Mouse (Mus musculus) cerebral cortex, adult 2 months (tissue): Measurements from ENCODE around the gene Sh2d1b1.

Experiments
- WGBS: fragments of 180-500 bp; shearing (Covaris S2); methylation state at CpG from one replicate; pipeline ENCODE4 v1.1.7; 2018; 5-methylcytosine and 5-hydroxymethylcytosine counted together

The Sh2d1b1 gene

GRCm38 (mm10) chr1:170277016-170277415 lies at the start of gene Sh2d1b1:
Gene Sh2d1b1 (plus strand): TSS chr1:170277320.
- 73% methylated on average over 3 of the region's 3 CpGs for WGBS

- WGBS: 80% methylated on average over 6 of the region's 6 CpGs
Observed at GRCm38 (mm10) chr1:170232688-170233087, 44.4 kb upstream of the Sh2d1b1 start, which contains the start of gene Sh2d1b2. Gene Sh2d1b2 (plus strand): TSS chr1:170232749.

- WGBS: 47% methylated on average over 3 of the region's 3 CpGs
Observed at GRCm38 (mm10) chr1:170245016-170245415, 32.1 kb upstream of the Sh2d1b1 start.

- WGBS: 22% methylated on average over 30 of the region's 30 CpGs
Observed at GRCm38 (mm10) chr1:170254893-170255559, 22.1 kb upstream of the Sh2d1b1 start.

- 6% methylated on average over 32 of the region's 32 CpGs for WGBS
Observed at GRCm38 (mm10) chr1:170255560-170255910, 21.6 kb upstream of the Sh2d1b1 start.

GRCm38 (mm10) chr1:170270281-170270680 lies 6.8 kb upstream of the Sh2d1b1 start:
- WGBS: 89% methylated on average over 6 of the region's 6 CpGs

- WGBS: 91% methylated on average over 4 of the region's 4 CpGs
Observed at GRCm38 (mm10) chr1:170270696-170271095, 6.4 kb upstream of the Sh2d1b1 start.

GRCm38 (mm10) chr1:170282415-170283129 lies 5.5 kb downstream of the Sh2d1b1 start:
- 85% methylated on average over 4 of the region's 4 CpGs for WGBS

GRCm38 (mm10) chr1:170292239-170292951 lies 15.3 kb downstream of the Sh2d1b1 start:
- 21% methylated on average over 9 of the region's 9 CpGs for WGBS

GRCm38 (mm10) chr1:170293257-170293656 lies 16.1 kb downstream of the Sh2d1b1 start:
- WGBS: 84% methylated on average over 5 of the region's 5 CpGs

- 62% methylated on average over 15 of the region's 15 CpGs for WGBS
Observed at GRCm38 (mm10) chr1:170294786-170295570, 17.9 kb downstream of the Sh2d1b1 start.

- WGBS: 82% methylated on average over 4 of the region's 4 CpGs
Observed at GRCm38 (mm10) chr1:170299496-170299895, 22.4 kb downstream of the Sh2d1b1 start.

- 96% methylated on average over 9 of the region's 9 CpGs for WGBS
Observed at GRCm38 (mm10) chr1:170301686-170302085, 24.6 kb downstream of the Sh2d1b1 start.

GRCm38 (mm10) chr1:170302456-170302855 lies 25.3 kb downstream of the Sh2d1b1 start:
- WGBS: 92% methylated on average over 6 of the region's 6 CpGs

GRCm38 (mm10) chr1:170303103-170303502 lies 26.0 kb downstream of the Sh2d1b1 start:
- WGBS: 94% methylated on average over 6 of the region's 6 CpGs

GRCm38 (mm10) chr1:170305002-170305401 lies 27.9 kb downstream of the Sh2d1b1 start:
- 85% methylated on average over 10 of the region's 10 CpGs for WGBS

GRCm38 (mm10) chr1:170306232-170306631 lies 29.1 kb downstream of the Sh2d1b1 start, which contains the start of gene Gm7694:
Gene Gm7694 (minus strand): TSS chr1:170306332.
- 97% methylated on average over 4 of the region's 4 CpGs for WGBS

- WGBS: 95% methylated on average over 4 of the region's 4 CpGs
Observed at GRCm38 (mm10) chr1:170308503-170308902, 31.4 kb downstream of the Sh2d1b1 start, which contains the start of gene Spata46. Gene Spata46 (plus strand): TSS chr1:170308803.

- WGBS: 86% methylated on average over 6 of the region's 6 CpGs
Observed at GRCm38 (mm10) chr1:170311431-170311830, 34.3 kb downstream of the Sh2d1b1 start.

- WGBS: 85% methylated on average over 2 of the region's 2 CpGs
Observed at GRCm38 (mm10) chr1:170322046-170322445, 44.9 kb downstream of the Sh2d1b1 start.

- WGBS: 82% methylated on average over 10 of the region's 10 CpGs
Observed at GRCm38 (mm10) chr1:170323001-170323400, 45.9 kb downstream of the Sh2d1b1 start.

GRCm38 (mm10) chr1:170324312-170324711 lies 47.2 kb downstream of the Sh2d1b1 start:
- 95% methylated on average over 1 of the region's 1 CpGs for WGBS
